Mouse (Mus musculus): ENCODE measurements around the gene Lpar2. TPM values are rescaled to one million over a fixed set of nuclear protein-coding genes. Genes with fewer than 3 reads are reported as not detected.

Gene Lpar2
- polyA plus RNA-seq, 1 experiment from 2014 or later, result 0.24 TPM

GRCm38 (mm10) chr8:69850926-69851506 lies 28.8 kb downstream of the Lpar2 start:
- no peak overlapping the region for H3K4me2 ChIP-seq (ENCODE audit: low read length)
- no peaks in the 10 kb centered on the region for H3K36me3 ChIP-seq (ENCODE audit: control insufficient read depth, insufficient read depth, low read length)
- 70% methylated on average over 7 of the region's 7 CpGs for WGBS
- peaks cover 8 to 10% of the 10 kb centered on the region in 2 experiments for H3K4me1 ChIP-seq (ENCODE audit: control insufficient read depth in 2 of 2, insufficient read depth in 2 of 2, low read length in 2 of 2)
- no peaks in the 10 kb centered on the region for H3K9me3 ChIP-seq (ENCODE audit: control insufficient read depth, low read length)
- H3K27me3 ChIP-seq (ENCODE audit: control insufficient read depth, insufficient read depth, low read length), result no peaks in the 10 kb centered on the region
- H3K4me3 ChIP-seq (ENCODE audit: control insufficient read depth in 1 of 2, insufficient read depth in 1 of 2, low read depth in 1 of 2, low read length in 2 of 2), result no peak overlapping the region
- H3K9ac ChIP-seq (ENCODE audit: low read length), result no peak overlapping the region
- no peak for ATAC-seq (ENCODE audit: insufficient number of reproducible peaks, insufficient read depth, low FRiP score, low read depth)
- no peak overlapping the region for H3K27ac ChIP-seq (replicated peaks in 1 of 2; ENCODE audit: control insufficient read depth in 1 of 2, insufficient read depth in 1 of 2, low read depth in 2 of 2, low read length in 2 of 2)

DNA sequence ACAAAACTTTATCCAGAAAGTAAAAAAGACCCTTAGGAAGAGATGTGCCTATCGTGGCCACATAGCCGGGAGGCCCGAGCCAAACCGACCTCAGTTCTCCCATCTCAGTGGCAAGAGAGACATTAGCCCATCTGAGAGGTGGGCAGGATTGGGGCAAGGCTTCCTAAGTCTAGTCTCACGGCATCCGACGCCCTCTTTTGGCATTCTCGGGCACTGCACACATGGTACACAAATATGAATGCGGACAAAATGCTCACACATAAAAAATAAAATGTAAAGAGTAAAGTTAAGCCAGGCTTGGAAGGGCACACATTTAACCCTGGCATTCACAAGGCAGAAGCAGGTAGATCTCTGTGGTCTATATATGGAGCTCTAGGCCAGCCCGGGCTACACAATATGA lies 31.6 kb downstream of the Lpar2 start:
- peaks cover 4 to 5% of the 10 kb centered on the region in 2 experiments for H3K4me1 ChIP-seq (ENCODE audit: control insufficient read depth in 2 of 2, insufficient read depth in 2 of 2, low read length in 2 of 2)
- H3K4me2 ChIP-seq (ENCODE audit: low read length), result no peak overlapping the region
- H3K36me3 ChIP-seq (ENCODE audit: control insufficient read depth, insufficient read depth, low read length), result no peaks in the 10 kb centered on the region
- H3K4me3 ChIP-seq (ENCODE audit: control insufficient read depth in 1 of 2, insufficient read depth in 1 of 2, low read depth in 1 of 2, low read length in 2 of 2), result no peak overlapping the region
- no peaks in the 10 kb centered on the region for H3K27me3 ChIP-seq (ENCODE audit: control insufficient read depth, insufficient read depth, low read length)
- no peak overlapping the region for H3K27ac ChIP-seq (replicated peaks in 1 of 2; ENCODE audit: control insufficient read depth in 1 of 2, insufficient read depth in 1 of 2, low read depth in 2 of 2, low read length in 2 of 2)
- H3K9ac ChIP-seq (ENCODE audit: low read length), result no peak overlapping the region
- no peaks in the 10 kb centered on the region for H3K9me3 ChIP-seq (ENCODE audit: control insufficient read depth, low read length)
- no peak for ATAC-seq (ENCODE audit: insufficient number of reproducible peaks, insufficient read depth, low FRiP score, low read depth)
- 86% methylated on average over 10 of the region's 10 CpGs for whole genome bisulfite sequencing

- H3K27ac ChIP-seq (replicated peaks in 1 of 2; ENCODE audit: control insufficient read depth in 1 of 2, insufficient read depth in 1 of 2, low read depth in 2 of 2, low read length in 2 of 2), result no peak overlapping the region
- H3K4me1 ChIP-seq (ENCODE audit: control insufficient read depth in 2 of 2, insufficient read depth in 2 of 2, low read length in 2 of 2), result no peaks in the 10 kb centered on the region
- WGBS, result 57% methylated on average over 4 of the region's 4 CpGs
- no peaks in the 10 kb centered on the region for H3K27me3 ChIP-seq (ENCODE audit: control insufficient read depth, insufficient read depth, low read length)
- no peak for ATAC-seq (ENCODE audit: insufficient number of reproducible peaks, insufficient read depth, low FRiP score, low read depth)
- no peak overlapping the region for H3K9ac ChIP-seq (ENCODE audit: low read length)
- H3K4me3 ChIP-seq (ENCODE audit: control insufficient read depth in 1 of 2, insufficient read depth in 1 of 2, low read depth in 1 of 2, low read length in 2 of 2), result no peak overlapping the region
- no peaks in the 10 kb centered on the region for H3K9me3 ChIP-seq (ENCODE audit: control insufficient read depth, low read length)
- no peak overlapping the region for H3K4me2 ChIP-seq (ENCODE audit: low read length)
- H3K36me3 ChIP-seq (ENCODE audit: control insufficient read depth, insufficient read depth, low read length), result no peaks in the 10 kb centered on the region
These were observed 38.6 kb downstream of the Lpar2 start for GRCm38 (mm10) chr8:69860807-69861206.

- ATAC-seq (ENCODE audit: insufficient number of reproducible peaks, insufficient read depth, low FRiP score, low read depth), result no peak
- Histone ChIP-seq H3K36me3 (ENCODE audit: control insufficient read depth, insufficient read depth, low read length) (no peaks in the 10 kb centered on the region), H3K9ac (ENCODE audit: low read length) (no peak overlapping the region), H3K4me2 (ENCODE audit: low read length) (no peak overlapping the region), H3K4me3 (ENCODE audit: control insufficient read depth in 1 of 2, insufficient read depth in 1 of 2, low read depth in 1 of 2, low read length in 2 of 2) (no peak overlapping the region), H3K4me1 (ENCODE audit: control insufficient read depth in 2 of 2, insufficient read depth in 2 of 2, low read length in 2 of 2) (no peaks in the 10 kb centered on the region), H3K27ac (replicated peaks in 1 of 2; ENCODE audit: control insufficient read depth in 1 of 2, insufficient read depth in 1 of 2, low read depth in 2 of 2, low read length in 2 of 2) (no peak overlapping the region), H3K9me3 (ENCODE audit: control insufficient read depth, low read length) (no peaks in the 10 kb centered on the region), H3K27me3 (ENCODE audit: control insufficient read depth, insufficient read depth, low read length) (no peaks in the 10 kb centered on the region)
- 45% methylated on average over 2 of the region's 2 CpGs for WGBS
These were observed 39.0 kb downstream of the Lpar2 start for GRCm38 (mm10) chr8:69861251-69861650.

DNA sequence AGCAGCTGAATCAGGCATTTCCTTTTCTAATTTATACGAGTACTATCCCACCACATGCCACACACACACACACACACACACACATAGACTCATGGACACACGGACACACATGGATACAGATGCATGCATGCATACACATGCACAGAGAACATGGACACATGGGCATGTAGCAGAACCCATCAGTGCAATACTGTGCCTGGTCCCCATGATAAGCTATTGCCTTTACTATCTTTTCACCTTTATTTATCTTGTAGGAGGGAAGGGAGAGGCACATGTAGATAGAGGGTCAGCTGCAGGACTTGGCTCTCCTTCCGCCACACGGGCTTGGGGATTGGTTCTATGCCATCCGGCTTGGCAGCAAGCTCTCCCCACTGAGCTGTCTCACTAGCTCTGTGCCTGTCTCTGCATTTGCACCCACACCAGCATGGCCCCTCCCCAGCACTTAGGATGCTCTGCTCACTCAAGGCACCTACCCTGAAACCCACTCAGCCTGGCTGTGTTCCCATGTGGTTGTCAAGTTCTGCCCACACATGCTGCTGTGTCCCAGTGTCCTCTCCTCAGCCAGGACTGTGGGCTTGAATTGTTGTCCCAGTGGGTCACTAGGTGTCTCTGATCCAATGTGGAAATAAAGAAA lies 41.3 kb downstream of the Lpar2 start:
- H3K27me3 ChIP-seq (ENCODE audit: control insufficient read depth, insufficient read depth, low read length), result no peaks in the 10 kb centered on the region
- H3K4me3 ChIP-seq (ENCODE audit: control insufficient read depth in 1 of 2, insufficient read depth in 1 of 2, low read depth in 1 of 2, low read length in 2 of 2), result no peak overlapping the region
- ATAC-seq (ENCODE audit: insufficient number of reproducible peaks, insufficient read depth, low FRiP score, low read depth), result no peak
- no peaks in the 10 kb centered on the region for H3K36me3 ChIP-seq (ENCODE audit: control insufficient read depth, insufficient read depth, low read length)
- no peak overlapping the region for H3K4me2 ChIP-seq (ENCODE audit: low read length)
- H3K27ac ChIP-seq (replicated peaks in 1 of 2; ENCODE audit: control insufficient read depth in 1 of 2, insufficient read depth in 1 of 2, low read depth in 2 of 2, low read length in 2 of 2), result no peak overlapping the region
- H3K9me3 ChIP-seq (ENCODE audit: control insufficient read depth, low read length), result no peaks in the 10 kb centered on the region
- WGBS, result 63% methylated on average over 5 of the region's 5 CpGs
- H3K4me1 ChIP-seq (ENCODE audit: control insufficient read depth in 2 of 2, insufficient read depth in 2 of 2, low read length in 2 of 2), result peaks cover 0 to 6% of the 10 kb centered on the region in 2 experiments; a peak in 1 of 4 replicates
- no peak overlapping the region for H3K9ac ChIP-seq (ENCODE audit: low read length)

DNA sequence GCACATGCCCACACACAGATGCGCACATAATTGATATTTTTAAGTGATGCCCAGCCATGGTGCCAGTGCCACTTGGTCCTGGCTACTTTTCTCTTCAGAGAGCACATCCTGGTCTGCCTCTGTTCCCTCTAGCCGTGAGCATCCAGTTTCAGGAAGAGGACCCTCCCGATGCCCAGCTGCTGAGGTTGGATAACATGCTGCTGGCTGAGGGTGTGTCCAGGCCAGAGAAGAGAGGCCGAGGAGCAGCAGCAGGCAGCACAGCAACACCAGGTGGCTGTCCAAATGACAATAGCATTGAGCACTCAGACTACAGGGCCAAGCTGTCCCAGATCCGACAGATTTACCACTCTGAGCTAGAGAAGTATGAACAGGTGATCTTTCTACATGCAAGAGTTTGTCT lies 42.0 kb downstream of the Lpar2 start:
- no peaks in the 10 kb centered on the region for H3K36me3 ChIP-seq (ENCODE audit: control insufficient read depth, insufficient read depth, low read length)
- H3K27ac ChIP-seq (replicated peaks in 1 of 2; ENCODE audit: control insufficient read depth in 1 of 2, insufficient read depth in 1 of 2, low read depth in 2 of 2, low read length in 2 of 2), result no peak overlapping the region
- no peak for ATAC-seq (ENCODE audit: insufficient number of reproducible peaks, insufficient read depth, low FRiP score, low read depth)
- H3K4me1 ChIP-seq (ENCODE audit: control insufficient read depth in 2 of 2, insufficient read depth in 2 of 2, low read length in 2 of 2), result peaks cover 0 to 6% of the 10 kb centered on the region in 2 experiments; a peak in 1 of 4 replicates
- no peak overlapping the region for H3K4me3 ChIP-seq (ENCODE audit: control insufficient read depth in 1 of 2, insufficient read depth in 1 of 2, low read depth in 1 of 2, low read length in 2 of 2)
- no peaks in the 10 kb centered on the region for H3K9me3 ChIP-seq (ENCODE audit: control insufficient read depth, low read length)
- no peaks in the 10 kb centered on the region for H3K27me3 ChIP-seq (ENCODE audit: control insufficient read depth, insufficient read depth, low read length)
- no peak overlapping the region for H3K9ac ChIP-seq (ENCODE audit: low read length)
- H3K4me2 ChIP-seq (ENCODE audit: low read length), result no peak overlapping the region
- WGBS, result 55% methylated on average over 5 of the region's 5 CpGs

- no peak overlapping the region for H3K4me2 ChIP-seq (ENCODE audit: low read length)
- H3K4me1 ChIP-seq (ENCODE audit: control insufficient read depth in 2 of 2, insufficient read depth in 2 of 2, low read length in 2 of 2), result peaks cover 0 to 6% of the 10 kb centered on the region in 2 experiments; a peak in 1 of 4 replicates
- H3K4me3 ChIP-seq (ENCODE audit: control insufficient read depth in 1 of 2, insufficient read depth in 1 of 2, low read depth in 1 of 2, low read length in 2 of 2), result no peak overlapping the region
- no peaks in the 10 kb centered on the region for H3K36me3 ChIP-seq (ENCODE audit: control insufficient read depth, insufficient read depth, low read length)
- no peak overlapping the region for H3K9ac ChIP-seq (ENCODE audit: low read length)
- H3K27ac ChIP-seq (replicated peaks in 1 of 2; ENCODE audit: control insufficient read depth in 1 of 2, insufficient read depth in 1 of 2, low read depth in 2 of 2, low read length in 2 of 2), result no peak overlapping the region
- H3K9me3 ChIP-seq (ENCODE audit: control insufficient read depth, low read length), result no peaks in the 10 kb centered on the region
- WGBS, result 59% methylated on average over 5 of the region's 5 CpGs
- no peaks in the 10 kb centered on the region for H3K27me3 ChIP-seq (ENCODE audit: control insufficient read depth, insufficient read depth, low read length)
- ATAC-seq (ENCODE audit: insufficient number of reproducible peaks, insufficient read depth, low FRiP score, low read depth), result no peak
These were observed 45.6 kb downstream of the Lpar2 start for GRCm38 (mm10) chr8:69867696-69868326.

Data from heart, embryonic 14.5 days (tissue).